Mouse (Mus musculus): ENCODE measurements around the gene Unc93b1.

The Unc93b1 gene

DNA sequence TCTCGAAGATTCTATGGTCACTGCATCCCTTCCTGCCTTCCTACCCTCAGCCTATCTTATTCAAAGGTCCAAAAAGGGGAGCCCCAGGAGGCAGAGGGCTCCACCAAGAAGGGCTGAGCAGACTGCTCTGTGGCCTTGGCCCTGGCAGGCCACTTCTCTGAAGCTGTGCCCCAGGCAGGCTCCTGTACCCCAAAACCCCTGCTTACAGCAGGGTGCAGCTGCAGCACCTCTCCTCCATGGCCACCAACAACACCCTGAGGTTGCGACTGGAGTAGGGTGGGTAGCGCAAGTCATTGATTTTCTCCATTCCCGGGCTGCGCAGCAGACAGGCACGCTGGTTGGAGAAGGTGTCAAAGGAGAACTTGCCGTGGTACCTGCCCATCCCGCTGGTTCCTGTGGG, 21.3 kb upstream of the Unc93b1 start:
- DNase-seq (ENCODE audit: low spot score) = no peak

DNA sequence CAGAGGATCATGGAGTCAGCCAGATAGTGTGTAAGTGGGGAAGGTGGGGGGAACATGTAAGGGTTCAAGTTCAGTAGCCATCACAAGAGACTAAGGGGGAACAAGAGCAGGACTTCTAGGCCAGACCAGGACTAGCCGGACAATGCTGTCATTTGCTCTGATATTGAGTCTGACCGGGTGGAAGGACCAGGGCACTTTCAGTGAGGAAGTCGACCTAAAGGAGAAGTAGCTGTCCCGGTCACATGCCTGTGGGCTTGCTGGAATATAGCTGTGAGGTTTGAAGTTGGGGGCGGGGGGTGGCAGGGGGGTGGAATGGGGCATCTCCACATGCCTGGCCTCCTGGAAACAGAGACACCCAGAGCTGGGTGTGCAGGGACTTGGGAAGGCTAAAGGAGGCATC, 20.5 kb upstream of the Unc93b1 start:
- DNase-seq (ENCODE audit: low spot score) = no peak

DNA sequence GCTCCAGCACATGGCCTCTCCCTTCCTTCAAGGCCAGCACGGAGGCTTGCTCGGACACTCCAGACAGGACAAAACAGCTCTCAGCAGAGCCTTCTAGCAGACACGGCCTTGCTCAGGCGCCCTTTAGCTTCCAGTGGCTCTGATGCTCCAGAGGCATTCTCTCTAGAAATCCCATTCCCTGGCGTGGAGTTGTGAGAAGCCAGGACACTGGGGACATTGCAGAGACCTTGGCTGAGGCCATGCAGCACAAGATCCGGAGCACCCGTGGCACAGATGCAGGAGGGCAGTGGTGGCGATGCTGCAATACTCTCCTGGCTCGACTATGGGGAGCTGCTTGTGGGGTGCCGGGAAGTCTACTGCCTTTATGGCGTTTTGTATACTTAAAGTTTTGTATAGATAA, 18.3 kb upstream of the Unc93b1 start:
- no peak for DNase-seq (ENCODE audit: low spot score)

GRCm38 (mm10) chr19:3919928-3920327, 15.1 kb upstream of the Unc93b1 start:
- DNase-seq (ENCODE audit: low spot score) = no peak

GRCm38 (mm10) chr19:3922661-3923371, 12.2 kb upstream of the Unc93b1 start:
- DNase-seq (ENCODE audit: low spot score) = no peak

DNA sequence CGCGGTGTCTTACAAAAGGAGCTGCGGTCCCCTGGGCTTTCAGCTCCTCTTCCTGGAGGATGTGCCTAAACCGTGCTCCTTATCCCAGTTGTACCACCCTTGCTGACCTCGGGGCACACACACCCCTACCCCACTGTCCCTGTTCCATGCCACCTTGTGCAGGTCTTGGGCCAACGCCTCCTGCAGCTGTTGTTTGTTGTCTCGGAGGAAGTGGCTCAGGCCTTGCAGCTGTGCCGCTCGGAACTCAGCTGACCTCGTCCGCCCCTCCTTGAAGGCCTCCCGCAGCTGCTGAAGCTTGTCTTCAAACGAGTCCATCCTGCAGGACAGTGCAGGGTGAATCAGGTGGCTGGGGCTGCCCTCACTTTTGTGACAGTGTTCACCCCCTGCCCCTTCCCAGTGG, 11.4 kb upstream of the Unc93b1 start:
- peak; percentile 41 for DNase-seq (ENCODE audit: low spot score)

- no peak for DNase-seq (ENCODE audit: low spot score)
These were observed 10.8 kb upstream of the Unc93b1 start for GRCm38 (mm10) chr19:3924190-3924589.

GRCm38 (mm10) chr19:3924868-3925267, 10.1 kb upstream of the Unc93b1 start:
- DNase-seq (ENCODE audit: low spot score) = no peak

DNA sequence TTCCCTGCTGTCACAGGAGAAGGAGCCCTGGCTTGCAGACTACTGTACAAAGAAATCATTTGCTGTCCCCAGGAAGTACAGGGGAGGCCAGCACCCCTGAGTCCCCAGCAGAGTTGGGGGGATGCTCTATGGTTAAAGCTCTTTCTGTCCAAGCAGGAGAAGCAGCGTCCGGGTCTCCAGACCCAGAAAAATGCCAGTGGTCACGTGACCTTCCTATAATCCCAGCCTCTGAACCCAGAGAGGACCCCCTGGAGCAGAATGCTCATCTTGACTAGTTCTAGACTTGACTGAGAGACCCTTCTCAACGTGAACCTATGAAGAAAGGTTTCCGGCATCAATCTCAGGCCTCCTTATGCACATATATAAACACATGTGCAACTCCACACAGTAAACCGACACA, 9.1 kb upstream of the Unc93b1 start:
- DNase-seq (ENCODE audit: low spot score) = no peak

GRCm38 (mm10) chr19:3926279-3926678, 8.7 kb upstream of the Unc93b1 start:
- no peak for DNase-seq (ENCODE audit: low spot score)

- no peak for DNase-seq (ENCODE audit: low spot score)
These were observed 8.3 kb upstream of the Unc93b1 start for GRCm38 (mm10) chr19:3926685-3927084.

GRCm38 (mm10) chr19:3927989-3928388, 7.0 kb upstream of the Unc93b1 start:
- no peak for DNase-seq (ENCODE audit: low spot score)

DNA sequence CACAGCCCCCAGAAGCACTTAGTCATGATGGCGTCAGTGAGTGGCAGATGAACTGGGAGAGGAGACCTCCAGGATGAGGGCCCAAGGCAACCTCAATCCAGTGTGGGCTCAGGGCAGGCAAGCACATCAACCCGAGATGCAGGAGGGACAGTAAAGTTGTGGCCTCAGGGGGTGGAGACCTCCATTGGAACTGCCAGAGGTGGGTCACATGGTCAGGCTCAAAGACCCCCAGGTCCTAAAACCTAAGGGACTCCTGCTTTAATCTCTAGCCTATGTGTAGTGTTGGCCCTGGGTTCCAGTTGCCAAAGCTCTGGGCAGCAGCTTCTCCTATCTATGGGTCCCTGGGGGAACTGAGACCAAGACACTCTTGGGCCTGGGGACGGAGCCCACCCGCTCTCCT, 6.2 kb upstream of the Unc93b1 start:
- DNase-seq (ENCODE audit: low spot score) = no peak

- DNase-seq (ENCODE audit: low spot score) = no peak
These were observed 5.6 kb upstream of the Unc93b1 start, which contains the start of gene Aldh3b1 for GRCm38 (mm10) chr19:3929211-3929941. TSS of gene Aldh3b1 (minus strand) at chr19:3929808.

DNA sequence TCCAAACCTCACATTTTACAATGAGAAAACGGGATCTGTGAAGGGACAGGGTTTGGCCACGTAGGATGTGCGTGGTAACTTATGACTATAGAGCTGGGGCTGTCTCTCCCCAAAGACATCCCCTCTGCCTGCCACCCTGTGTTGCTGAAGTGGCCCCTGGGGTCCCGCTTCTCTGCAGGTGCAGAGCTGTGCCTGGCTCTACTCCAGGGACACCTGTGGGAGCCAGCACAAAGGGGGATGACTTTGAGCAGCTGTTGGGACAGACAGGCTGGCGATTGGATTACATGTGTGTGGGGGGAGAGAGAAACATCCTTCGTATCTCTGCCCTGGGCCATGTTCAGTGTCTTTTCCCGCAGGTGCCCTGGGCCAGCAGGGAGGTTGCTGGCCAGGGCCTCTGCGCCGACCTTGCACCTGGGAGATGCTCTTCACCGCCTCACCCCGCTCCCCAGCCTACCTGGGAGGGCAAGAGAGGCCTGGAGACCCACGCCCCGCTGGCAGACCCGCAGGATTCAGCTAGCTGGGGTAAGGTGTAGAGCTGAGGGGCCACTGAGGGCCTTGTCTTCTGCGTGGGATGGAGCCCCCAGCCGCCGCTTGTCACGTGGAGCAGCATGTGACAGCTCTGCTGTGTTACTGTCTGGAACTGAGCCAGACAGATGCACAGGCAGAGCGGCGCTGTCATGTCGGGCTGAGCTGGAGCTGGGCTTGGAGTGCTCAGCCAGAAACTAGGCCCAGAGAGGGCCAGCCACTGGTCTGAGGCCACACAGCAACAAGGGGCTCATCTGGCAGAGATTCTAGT, 4.5 kb upstream of the Unc93b1 start:
- DNase-seq (ENCODE audit: low spot score) = no peak

- DNase-seq (ENCODE audit: low spot score) = no peak
These were observed 3.3 kb upstream of the Unc93b1 start for GRCm38 (mm10) chr19:3931716-3932115.

- peak; percentile 65 for DNase-seq (ENCODE audit: low spot score)
These were observed 1.2 kb downstream of the Unc93b1 start for GRCm38 (mm10) chr19:3935896-3936850.

GRCm38 (mm10) chr19:3942315-3942714, 7.3 kb downstream of the Unc93b1 start:
- no peak for DNase-seq (ENCODE audit: low spot score)

- DNase-seq (ENCODE audit: low spot score) = peak; percentile 30
These were observed 8.2 kb downstream of the Unc93b1 start for GRCm38 (mm10) chr19:3942986-3943735.

DNA sequence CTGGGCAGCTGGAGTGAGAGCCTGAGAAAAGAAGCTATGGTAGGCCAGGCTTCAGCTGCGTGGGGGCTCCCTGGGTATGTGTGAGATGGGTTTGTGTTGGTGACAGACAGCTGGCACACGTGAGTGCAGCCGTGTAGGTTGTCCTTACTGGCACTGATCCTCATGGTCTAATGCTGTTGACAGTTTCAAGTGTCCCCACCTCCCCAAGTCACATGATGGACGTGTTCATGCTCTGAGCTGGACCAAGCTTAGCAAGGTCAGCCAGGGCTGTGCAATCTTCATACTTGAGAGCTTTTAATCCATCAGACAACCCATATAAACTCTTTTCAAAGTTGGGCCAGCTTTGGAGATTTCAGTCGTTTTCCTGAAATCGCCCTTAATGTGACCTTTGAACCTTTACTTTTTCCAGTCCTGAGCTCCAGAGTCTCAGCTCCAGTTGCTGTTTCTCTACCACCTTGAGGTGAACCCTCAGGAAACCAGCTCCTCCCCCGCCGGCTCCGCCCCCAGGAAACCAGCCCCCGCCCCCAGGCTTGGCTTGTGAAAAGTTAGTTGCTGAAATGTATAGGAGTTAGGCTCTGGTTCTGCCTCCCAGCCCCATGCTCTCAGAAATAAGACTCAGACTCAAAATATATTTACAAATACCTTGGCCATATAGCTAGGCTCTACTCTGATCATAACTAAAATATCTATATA, 11.0 kb downstream of the Unc93b1 start:
- DNase-seq (ENCODE audit: low spot score) = no peak
